Mouse (Mus musculus): ENCODE measurements around the gene Ubap1. TPM values are rescaled to one million over a fixed set of nuclear protein-coding genes. Genes with fewer than 3 reads are reported as not detected.

The Ubap1 gene
- polyA plus RNA-seq, 1 experiment from 2014 or later: 73.6 TPM

DNA sequence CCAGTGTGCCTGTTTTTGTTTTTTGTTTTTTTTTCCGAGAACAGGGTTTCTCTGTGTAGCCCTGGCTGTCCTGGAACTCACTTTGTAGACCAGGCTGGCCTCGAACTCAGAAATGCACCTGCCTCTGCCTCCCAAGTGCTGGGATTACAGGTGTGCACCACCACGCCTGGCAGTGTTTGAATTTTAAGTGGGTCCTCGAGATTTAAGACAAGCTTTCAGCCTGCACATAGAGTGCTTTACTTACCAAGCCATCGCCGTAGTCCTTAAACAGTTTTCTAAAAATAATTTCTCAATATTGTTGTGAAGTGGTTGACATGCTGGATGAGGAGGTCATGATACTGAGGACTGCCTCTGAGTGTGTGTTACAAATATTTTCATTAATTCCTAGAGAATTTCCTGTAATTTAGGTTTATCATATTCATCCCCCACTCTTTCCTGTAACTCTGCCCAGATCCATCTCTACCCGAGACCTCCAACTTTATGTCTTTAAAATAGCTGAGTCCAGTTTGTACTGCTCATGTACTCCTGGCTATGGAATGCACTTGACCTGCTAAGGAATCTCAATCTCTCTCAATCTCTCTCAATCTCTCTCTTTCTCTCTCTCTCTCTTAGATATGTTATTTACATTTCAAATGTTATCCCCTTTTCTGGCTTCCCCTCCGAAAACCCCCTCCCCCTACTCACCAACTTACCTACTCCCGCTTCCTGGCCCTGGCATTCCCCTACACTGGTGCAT lies 21.1 kb downstream of the Ubap1 start:
- no peaks in the 10 kb centered on the region for H3K27me3 ChIP-seq (replicated peaks; ENCODE audit: control insufficient read depth, insufficient read depth, low read length)
- no peaks in the 10 kb centered on the region for H3K9me3 ChIP-seq (ENCODE audit: control insufficient read depth, low read length)
- WGBS: 95% methylated on average over 9 of the region's 9 CpGs
- no peak overlapping the region for H3K9ac ChIP-seq (replicated peaks; ENCODE audit: low read depth, low read length)
- no peaks in the 10 kb centered on the region for H3K4me1 ChIP-seq (replicated peaks; ENCODE audit: control insufficient read depth, insufficient read depth, low read length)
- H3K4me3 ChIP-seq (replicated peaks; ENCODE audit: low read length): no peak overlapping the region
- H3K36me3 ChIP-seq (ENCODE audit: control insufficient read depth, insufficient read depth): peaks cover 6% of the 10 kb centered on the region; the same call in 1 of the 2 replicates
- H3K4me2 ChIP-seq (ENCODE audit: low read length): no peak overlapping the region
- no peak overlapping the region for H3K27ac ChIP-seq (ENCODE audit: low read length)
- no peak for ATAC-seq

DNA sequence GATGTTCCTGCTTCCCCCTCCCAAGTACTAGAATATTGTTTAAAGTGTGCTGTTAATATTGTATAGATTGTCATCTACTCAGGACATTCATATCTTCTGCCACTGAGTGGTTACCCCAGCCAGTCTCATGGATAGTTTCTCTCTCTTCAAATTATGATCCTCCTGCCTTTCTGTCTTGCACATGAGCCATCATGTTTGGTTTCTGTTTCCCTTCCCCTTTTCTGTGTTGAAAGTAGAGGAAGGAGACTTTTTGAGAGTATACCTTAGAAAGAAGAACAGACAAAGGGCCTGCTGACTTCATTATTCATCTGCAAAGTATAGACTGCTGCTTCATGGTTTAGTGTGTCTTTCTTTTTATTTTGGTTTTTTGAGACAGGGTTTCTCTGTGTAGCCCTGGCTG lies 28.8 kb downstream of the Ubap1 start:
- Histone ChIP-seq H3K9ac (replicated peaks; ENCODE audit: low read depth, low read length) (no peak overlapping the region), H3K4me2 (ENCODE audit: low read length) (no peak overlapping the region), H3K36me3 (ENCODE audit: control insufficient read depth, insufficient read depth) (peaks cover 15% of the 10 kb centered on the region), H3K27ac (ENCODE audit: low read length) (no peak overlapping the region), H3K4me1 (replicated peaks; ENCODE audit: control insufficient read depth, insufficient read depth, low read length) (no peaks in the 10 kb centered on the region), H3K9me3 (ENCODE audit: control insufficient read depth, low read length) (no peaks in the 10 kb centered on the region), H3K4me3 (replicated peaks; ENCODE audit: low read length) (no peak overlapping the region), H3K27me3 (replicated peaks; ENCODE audit: control insufficient read depth, insufficient read depth, low read length) (no peaks in the 10 kb centered on the region)
- no peak for ATAC-seq

DNA sequence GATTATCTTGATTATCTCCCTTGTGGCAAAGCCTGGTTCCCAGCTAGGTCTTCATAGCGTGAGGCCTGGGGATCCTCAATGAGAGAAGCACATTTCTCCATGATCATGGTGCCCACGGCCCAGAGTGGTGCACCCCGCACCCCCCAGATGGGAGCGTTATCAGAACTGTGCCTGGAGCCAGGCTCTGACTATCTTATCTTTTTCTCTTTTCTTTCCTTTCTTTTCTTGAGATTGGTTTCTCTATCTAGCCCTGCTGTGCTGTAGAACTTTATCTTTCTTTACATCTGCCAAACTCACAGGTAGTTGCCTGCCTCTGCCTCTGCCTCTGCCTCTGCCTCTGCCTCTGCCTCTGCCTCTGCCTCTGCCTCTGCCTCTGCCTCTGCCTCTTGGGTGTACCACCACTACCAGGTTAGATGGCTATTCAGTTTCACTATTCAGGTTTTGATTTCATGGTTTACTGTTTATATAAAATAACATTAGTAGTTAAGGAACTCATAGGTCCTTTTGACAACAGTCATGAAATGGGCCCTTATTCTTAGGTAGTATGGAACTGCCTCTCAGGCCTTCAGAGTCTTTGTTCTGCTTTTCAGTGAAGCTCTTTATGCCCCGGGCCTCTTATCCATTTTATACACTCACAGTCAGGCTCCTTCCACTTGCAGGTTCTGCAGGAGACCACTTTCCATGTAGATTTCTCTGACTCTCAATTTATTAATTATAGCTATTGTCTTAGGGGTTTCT lies 32.6 kb downstream of the Ubap1 start:
- WGBS: 92% methylated on average over 5 of the region's 5 CpGs
- Histone ChIP-seq H3K4me1 (replicated peaks; ENCODE audit: control insufficient read depth, insufficient read depth, low read length) (no peaks in the 10 kb centered on the region), H3K4me2 (ENCODE audit: low read length) (no peak overlapping the region), H3K9me3 (ENCODE audit: control insufficient read depth, low read length) (no peaks in the 10 kb centered on the region), H3K27me3 (replicated peaks; ENCODE audit: control insufficient read depth, insufficient read depth, low read length) (no peaks in the 10 kb centered on the region), H3K36me3 (ENCODE audit: control insufficient read depth, insufficient read depth) (peaks cover 15% of the 10 kb centered on the region), H3K9ac (replicated peaks; ENCODE audit: low read depth, low read length) (no peak overlapping the region), H3K4me3 (replicated peaks; ENCODE audit: low read length) (no peak overlapping the region), H3K27ac (ENCODE audit: low read length) (no peak overlapping the region)
- no peak for ATAC-seq

DNA sequence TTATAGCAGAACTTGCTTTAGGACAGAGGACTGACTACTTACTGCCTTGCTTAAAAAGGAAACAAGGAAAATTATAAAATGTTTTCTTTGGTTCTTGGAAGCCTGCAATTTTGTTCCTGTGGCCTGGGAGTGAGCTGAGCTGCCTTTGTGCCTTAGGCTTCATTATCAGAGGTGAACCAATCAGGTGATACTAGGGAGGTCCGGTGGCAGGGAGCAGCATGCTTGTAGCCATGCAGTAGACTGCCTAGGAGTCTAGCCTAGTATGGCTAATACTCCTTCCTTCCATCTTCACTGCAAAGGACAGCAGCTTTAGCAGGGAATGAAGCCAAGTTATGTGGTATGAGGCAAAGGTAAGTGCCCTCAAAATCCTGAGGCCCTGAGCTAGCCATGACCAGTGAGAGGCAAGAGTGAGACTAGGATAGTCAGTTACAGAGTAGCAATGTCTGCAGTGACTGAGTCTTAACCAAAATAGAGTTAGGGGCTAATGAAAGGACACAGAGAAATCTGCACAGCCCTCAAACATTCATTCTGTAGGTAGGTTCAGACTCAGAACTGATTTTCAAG lies 37.7 kb downstream of the Ubap1 start:
- WGBS: 74% methylated on average over 1 of the region's 1 CpGs
- H3K9ac ChIP-seq (replicated peaks; ENCODE audit: low read depth, low read length): no peak overlapping the region

DNA sequence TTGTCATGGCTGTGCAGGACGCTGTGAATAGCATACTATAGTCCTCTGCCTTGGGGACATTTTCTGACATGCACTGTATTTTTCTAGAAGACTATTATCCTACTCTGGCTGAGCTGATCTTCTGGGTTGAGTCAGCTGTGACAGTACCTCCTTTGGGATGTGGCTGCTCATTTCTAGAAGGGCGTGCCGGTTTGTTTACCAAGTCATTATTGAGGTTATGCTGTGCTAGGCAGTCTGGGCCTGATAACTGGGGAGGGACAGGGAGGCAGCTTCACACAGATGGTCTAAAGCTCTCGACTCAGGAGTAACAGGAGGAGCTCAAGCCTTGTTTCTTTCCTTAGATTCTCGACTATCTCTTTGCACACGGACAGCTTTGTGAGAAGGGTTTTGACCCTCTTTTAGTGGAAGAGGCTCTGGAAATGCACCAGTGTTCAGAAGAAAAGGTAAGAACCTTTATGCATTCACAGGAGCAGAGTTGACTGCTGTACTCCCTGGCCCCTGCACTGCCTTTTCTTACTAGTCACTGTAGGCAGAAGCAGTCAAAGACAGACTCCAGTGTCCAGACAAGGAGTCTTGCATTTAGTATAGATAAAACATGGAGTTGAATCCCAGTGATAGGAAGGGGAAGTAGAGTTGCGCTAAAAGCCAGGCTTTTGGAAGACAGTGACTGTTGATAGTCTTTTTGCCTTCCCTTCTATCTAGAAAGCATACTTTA lies 39.1 kb downstream of the Ubap1 start:
- Histone ChIP-seq H3K4me2 (ENCODE audit: low read length) (no peak overlapping the region), H3K27ac (ENCODE audit: low read length) (no peak overlapping the region), H3K9ac (replicated peaks; ENCODE audit: low read depth, low read length) (no peak overlapping the region), H3K4me3 (replicated peaks; ENCODE audit: low read length) (no peak overlapping the region), H3K9me3 (ENCODE audit: control insufficient read depth, low read length) (no peaks in the 10 kb centered on the region), H3K4me1 (replicated peaks; ENCODE audit: control insufficient read depth, insufficient read depth, low read length) (no peaks in the 10 kb centered on the region), H3K36me3 (ENCODE audit: control insufficient read depth, insufficient read depth) (peaks cover 7% of the 10 kb centered on the region; the same call in 1 of the 2 replicates), H3K27me3 (replicated peaks; ENCODE audit: control insufficient read depth, insufficient read depth, low read length) (no peaks in the 10 kb centered on the region)
- ATAC-seq: no peak
- WGBS: 87% methylated on average over 7 of the region's 7 CpGs

More for the DNA sequence above, 37.7 kb downstream of the Ubap1 start:
- no peak overlapping the region for H3K4me3 ChIP-seq (replicated peaks; ENCODE audit: low read length)
- H3K4me2 ChIP-seq (ENCODE audit: low read length): no peak overlapping the region
- no peaks in the 10 kb centered on the region for H3K27me3 ChIP-seq (replicated peaks; ENCODE audit: control insufficient read depth, insufficient read depth, low read length)
- H3K4me1 ChIP-seq (replicated peaks; ENCODE audit: control insufficient read depth, insufficient read depth, low read length): no peaks in the 10 kb centered on the region
- peaks cover 2% of the 10 kb centered on the region; the same call in 1 of the 2 replicates for H3K36me3 ChIP-seq (ENCODE audit: control insufficient read depth, insufficient read depth)
- H3K27ac ChIP-seq (ENCODE audit: low read length): no peak overlapping the region
- H3K9me3 ChIP-seq (ENCODE audit: control insufficient read depth, low read length): no peaks in the 10 kb centered on the region
- no peak for ATAC-seq

DNA sequence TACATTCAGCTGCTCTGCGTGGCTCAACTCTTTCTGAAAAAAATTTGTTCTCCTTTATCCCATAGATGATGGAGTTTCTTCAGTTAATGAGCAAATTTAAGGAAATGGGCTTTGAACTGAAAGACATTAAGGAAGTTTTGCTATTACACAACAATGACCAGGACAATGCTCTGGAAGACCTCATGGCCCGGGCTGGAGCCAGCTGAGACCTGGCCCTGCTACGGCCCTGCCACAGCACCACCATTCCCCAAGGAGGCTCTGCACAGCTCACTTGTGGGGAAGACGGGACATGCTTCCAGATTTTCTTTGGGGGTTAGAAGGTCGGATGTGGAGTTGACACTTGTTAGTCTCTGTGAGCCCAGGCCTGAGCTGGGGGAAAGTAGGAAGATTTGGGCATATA lies 39.8 kb downstream of the Ubap1 start:
- Histone ChIP-seq H3K27ac (ENCODE audit: low read length) (no peak overlapping the region), H3K4me3 (replicated peaks; ENCODE audit: low read length) (no peak overlapping the region), H3K36me3 (ENCODE audit: control insufficient read depth, insufficient read depth) (peaks cover 7% of the 10 kb centered on the region; the same call in 1 of the 2 replicates), H3K27me3 (replicated peaks; ENCODE audit: control insufficient read depth, insufficient read depth, low read length) (no peaks in the 10 kb centered on the region), H3K9me3 (ENCODE audit: control insufficient read depth, low read length) (no peaks in the 10 kb centered on the region), H3K4me1 (replicated peaks; ENCODE audit: control insufficient read depth, insufficient read depth, low read length) (no peaks in the 10 kb centered on the region), H3K4me2 (ENCODE audit: low read length) (no peak overlapping the region), H3K9ac (replicated peaks; ENCODE audit: low read depth, low read length) (no peak overlapping the region)
- no peak for ATAC-seq
- WGBS: 82% methylated on average over 5 of the region's 5 CpGs

DNA sequence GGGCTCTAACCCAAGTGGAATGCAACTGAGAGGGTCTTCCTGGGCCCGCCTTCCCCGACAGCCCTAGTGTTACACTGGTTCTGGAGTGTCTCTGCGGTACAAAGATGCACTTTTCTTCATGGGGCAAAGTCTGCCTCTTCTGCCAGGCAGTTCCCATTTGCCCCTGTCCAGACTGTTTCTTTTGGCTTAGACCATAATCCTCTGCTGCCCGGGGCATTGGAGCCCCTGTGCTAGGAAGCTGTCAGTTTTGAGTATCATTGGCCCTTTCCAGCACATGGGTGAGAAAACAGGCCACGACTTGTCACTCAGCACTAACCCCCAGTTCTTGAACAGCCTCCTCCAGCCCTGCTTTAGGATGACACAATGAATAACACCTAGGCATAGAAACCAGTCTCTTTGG lies 40.4 kb downstream of the Ubap1 start:
- Histone ChIP-seq H3K9ac (replicated peaks; ENCODE audit: low read depth, low read length) (no peak overlapping the region), H3K27me3 (replicated peaks; ENCODE audit: control insufficient read depth, insufficient read depth, low read length) (no peaks in the 10 kb centered on the region), H3K36me3 (ENCODE audit: control insufficient read depth, insufficient read depth) (peaks cover 7% of the 10 kb centered on the region; the same call in 1 of the 2 replicates), H3K27ac (ENCODE audit: low read length) (no peak overlapping the region), H3K9me3 (ENCODE audit: control insufficient read depth, low read length) (no peaks in the 10 kb centered on the region), H3K4me2 (ENCODE audit: low read length) (no peak overlapping the region), H3K4me3 (replicated peaks; ENCODE audit: low read length) (no peak overlapping the region), H3K4me1 (replicated peaks; ENCODE audit: control insufficient read depth, insufficient read depth, low read length) (no peaks in the 10 kb centered on the region)
- WGBS: 92% methylated on average over 5 of the region's 5 CpGs
- ATAC-seq: no peak

DNA sequence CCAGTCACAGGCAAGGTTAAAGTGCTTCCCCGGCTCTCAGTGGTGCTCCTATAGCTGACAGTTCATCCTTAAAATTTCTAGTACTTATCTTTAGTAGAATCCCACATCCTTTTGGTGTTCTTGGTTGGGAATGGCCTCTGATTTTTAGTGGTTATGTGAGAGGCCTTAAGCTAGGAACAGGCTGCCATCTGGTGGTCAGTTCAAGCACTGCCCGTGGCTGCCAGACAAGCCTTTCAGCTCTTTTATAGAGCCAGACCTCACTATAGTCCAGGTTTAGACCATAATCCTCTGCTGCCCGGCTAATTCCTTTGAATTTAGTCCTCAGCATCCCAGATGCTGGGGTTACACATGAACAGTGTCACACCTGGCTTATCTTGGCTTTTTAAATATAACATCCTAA lies 41.3 kb downstream of the Ubap1 start:
- 15% methylated on average over 3 of the region's 3 CpGs for WGBS
- H3K27me3 ChIP-seq (replicated peaks; ENCODE audit: control insufficient read depth, insufficient read depth, low read length): no peaks in the 10 kb centered on the region
- peaks cover 7% of the 10 kb centered on the region; the same call in 1 of the 2 replicates for H3K36me3 ChIP-seq (ENCODE audit: control insufficient read depth, insufficient read depth)
- no peak overlapping the region for H3K4me2 ChIP-seq (ENCODE audit: low read length)
- no peaks in the 10 kb centered on the region for H3K9me3 ChIP-seq (ENCODE audit: control insufficient read depth, low read length)
- ATAC-seq: peak; percentile 75
- H3K4me1 ChIP-seq (replicated peaks; ENCODE audit: control insufficient read depth, insufficient read depth, low read length): no peaks in the 10 kb centered on the region
- no peak overlapping the region for H3K4me3 ChIP-seq (replicated peaks; ENCODE audit: low read length)
- no peak overlapping the region for H3K9ac ChIP-seq (replicated peaks; ENCODE audit: low read depth, low read length)
- H3K27ac ChIP-seq (ENCODE audit: low read length): no peak overlapping the region

DNA sequence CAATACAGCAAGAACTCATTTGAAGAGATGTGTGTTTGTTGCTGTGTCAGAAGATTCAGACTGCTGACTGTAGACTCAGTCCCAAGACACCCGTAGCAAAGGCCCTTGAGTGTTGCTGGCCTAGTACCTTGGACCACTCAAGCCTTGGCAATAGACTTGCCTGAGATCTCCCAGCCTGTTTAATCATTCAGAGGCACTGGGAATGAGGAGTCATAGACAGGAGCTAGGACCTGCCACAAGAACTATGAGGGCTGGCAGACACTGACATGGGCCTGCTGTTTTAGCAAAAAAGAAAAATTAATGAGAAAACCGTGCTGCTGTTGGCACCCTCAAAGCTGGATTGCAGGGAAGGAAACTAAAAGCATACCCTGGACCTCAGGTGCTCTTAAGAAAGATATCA lies 42.2 kb downstream of the Ubap1 start:
- WGBS: 92% methylated on average over 2 of the region's 2 CpGs
- no peak overlapping the region for H3K4me3 ChIP-seq (replicated peaks; ENCODE audit: low read length)
- H3K27me3 ChIP-seq (replicated peaks; ENCODE audit: control insufficient read depth, insufficient read depth, low read length): no peaks in the 10 kb centered on the region
- no peak overlapping the region for H3K4me2 ChIP-seq (ENCODE audit: low read length)
- no peak overlapping the region for H3K27ac ChIP-seq (ENCODE audit: low read length)
- H3K4me1 ChIP-seq (replicated peaks; ENCODE audit: control insufficient read depth, insufficient read depth, low read length): no peaks in the 10 kb centered on the region
- peaks cover 7% of the 10 kb centered on the region; the same call in 1 of the 2 replicates for H3K36me3 ChIP-seq (ENCODE audit: control insufficient read depth, insufficient read depth)
- H3K9me3 ChIP-seq (ENCODE audit: control insufficient read depth, low read length): no peaks in the 10 kb centered on the region
- no peak for ATAC-seq
- no peak overlapping the region for H3K9ac ChIP-seq (replicated peaks; ENCODE audit: low read depth, low read length)
